Mouse (Mus musculus): Measurements from ENCODE around the gene Mras.

- TF ChIP-seq GATA1 (IDR thresholded peaks at IDR 0.05; ENCODE audit: low read depth, low read length) (no peak), CTCF (IDR thresholded peaks at IDR 0.05 in 2 of 3, conservative IDR thresholded peaks at IDR 0.05 in 1 of 3; ENCODE audit: control insufficient read depth in 1 of 3, insufficient read depth in 1 of 3, low read depth in 2 of 3, low read length in 3 of 3, poor library complexity in 1 of 3, severe bottlenecking in 1 of 3) (no peak), ETS1 (IDR thresholded peaks at IDR 0.05; ENCODE audit: low read depth, low read length) (no peak), ELF1 (IDR thresholded peaks at IDR 0.05; ENCODE audit: low read depth, low read length) (no peak), TAL1 (IDR thresholded peaks at IDR 0.05; ENCODE audit: low read length) (no peak), USF1 (IDR thresholded peaks at IDR 0.05; ENCODE audit: low read depth, low read length) (no peak), GABPA (IDR thresholded peaks at IDR 0.05; ENCODE audit: low read depth, low read length) (no peak), BHLHE40 (IDR thresholded peaks at IDR 0.05; ENCODE audit: borderline replicate concordance, low read depth, low read length) (no peak), RCOR1 (IDR thresholded peaks at IDR 0.05; ENCODE audit: low read depth, low read length) (no peak), POLR2A (IDR thresholded peaks at IDR 0.05; ENCODE audit: control insufficient read depth in 1 of 2, insufficient read depth in 1 of 2, low read depth in 1 of 2, low read length in 2 of 2, poor library complexity in 1 of 2) (no peak), NELFE (IDR thresholded peaks at IDR 0.05; ENCODE audit: low read depth, low read length) (no peak), EP300 (IDR thresholded peaks at IDR 0.05; ENCODE audit: low read depth in 1 of 2, low read length in 2 of 2) (no peak), MAFK (IDR thresholded peaks at IDR 0.05; ENCODE audit: borderline replicate concordance, low read depth, low read length) (no peak), HCFC1 (IDR thresholded peaks at IDR 0.05; ENCODE audit: low read depth, low read length) (no peak)
Observed at GRCm38 (mm10) chr9:99365906-99366305, 71.3 kb downstream of the Mras start.
